Mouse (Mus musculus): ENCODE measurements around the gene Igfn1. TPM values are rescaled to one million over a fixed set of nuclear protein-coding genes. Genes with fewer than 3 reads are reported as not detected.

Gene Igfn1
- polyA plus RNA-seq, 1 experiment from 2014 or later: not detected

DNA sequence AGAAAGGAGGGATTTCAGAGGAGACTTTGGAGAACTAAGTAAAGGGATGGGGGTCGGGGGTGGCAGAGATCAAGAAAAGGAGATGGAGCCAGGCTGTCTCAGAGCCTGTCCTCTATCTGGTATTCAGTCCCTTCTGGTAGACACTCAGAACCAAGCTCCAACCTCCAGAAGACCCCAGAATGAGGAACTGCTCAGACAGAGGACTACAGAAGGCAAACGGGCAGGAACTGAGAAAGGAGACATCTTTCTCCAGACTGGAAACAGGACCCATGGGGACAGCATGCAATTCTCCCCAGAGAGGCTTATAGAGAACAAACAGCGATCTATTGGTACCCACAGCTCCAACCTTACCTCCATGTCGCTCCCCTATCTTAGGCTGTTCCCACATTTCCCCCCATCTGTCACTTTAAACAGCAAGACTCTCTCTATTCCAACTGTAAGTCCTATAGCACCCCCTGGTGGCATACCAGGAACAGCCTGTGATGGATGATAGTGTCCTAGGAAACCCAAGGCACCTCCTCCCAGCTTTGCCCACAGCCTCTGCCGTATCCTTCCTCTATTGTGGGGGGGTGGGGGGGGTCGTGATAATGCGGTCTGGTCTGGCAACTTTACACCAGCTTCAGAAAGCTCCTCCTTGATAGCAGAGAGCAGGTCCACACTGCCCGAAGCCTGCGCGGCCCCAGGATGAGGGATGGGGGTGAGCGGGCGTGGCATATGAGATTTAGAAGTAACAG lies 61.4 kb downstream of the Igfn1 start:
- DNase-seq (ENCODE audit: extremely low spot score, low spot score): peak; percentile 77
- Histone ChIP-seq H3K36me3 (replicated peaks) (no peaks in the 10 kb centered on the region), H3K9me3 (no peaks in the 10 kb centered on the region), H3K27me3 (ENCODE audit: poor library complexity, severe bottlenecking) (peaks cover 39% of the 10 kb centered on the region), H3K27ac (no peak overlapping the region), H3K4me3 (no peak overlapping the region), H3K4me1 (peaks cover 6% of the 10 kb centered on the region)
- 46% methylated on average over 12 of the region's 12 CpGs for WGBS

- 95% methylated on average over 2 of the region's 2 CpGs for WGBS
- DNase-seq (ENCODE audit: extremely low spot score, low spot score): no peak
- peaks cover 39% of the 10 kb centered on the region for H3K27me3 ChIP-seq (ENCODE audit: poor library complexity, severe bottlenecking)
- H3K9me3 ChIP-seq: no peaks in the 10 kb centered on the region
- H3K36me3 ChIP-seq (replicated peaks): no peaks in the 10 kb centered on the region
- no peak overlapping the region for H3K4me3 ChIP-seq
- H3K4me1 ChIP-seq: peaks cover 6% of the 10 kb centered on the region
- H3K27ac ChIP-seq: no peak overlapping the region
Observed at GRCm38 (mm10) chr1:135943713-135944112, 62.4 kb downstream of the Igfn1 start.

- Histone ChIP-seq H3K4me1 (peaks cover 6% of the 10 kb centered on the region), H3K27ac (no peak overlapping the region; the same call in 1 of the 2 replicates), H3K9me3 (no peaks in the 10 kb centered on the region), H3K27me3 (ENCODE audit: poor library complexity, severe bottlenecking) (peaks cover 39% of the 10 kb centered on the region), H3K4me3 (no peak overlapping the region), H3K36me3 (replicated peaks) (no peaks in the 10 kb centered on the region)
- DNase-seq (ENCODE audit: extremely low spot score, low spot score): no peak
- 38% methylated on average over 7 of the region's 7 CpGs for WGBS
Observed at GRCm38 (mm10) chr1:135942116-135942515, 64.0 kb downstream of the Igfn1 start.

- no peaks in the 10 kb centered on the region for H3K36me3 ChIP-seq (replicated peaks)
- peaks cover 39% of the 10 kb centered on the region for H3K27me3 ChIP-seq (ENCODE audit: poor library complexity, severe bottlenecking)
- H3K9me3 ChIP-seq: no peaks in the 10 kb centered on the region
- H3K27ac ChIP-seq: peak overlapping the region; percentile 48
- no peak overlapping the region for H3K4me3 ChIP-seq
- 73% methylated on average over 6 of the region's 6 CpGs for WGBS
- peaks cover 6% of the 10 kb centered on the region for H3K4me1 ChIP-seq
- no peak for DNase-seq (ENCODE audit: extremely low spot score, low spot score)
Observed at GRCm38 (mm10) chr1:135941259-135942006, 64.7 kb downstream of the Igfn1 start.

DNA sequence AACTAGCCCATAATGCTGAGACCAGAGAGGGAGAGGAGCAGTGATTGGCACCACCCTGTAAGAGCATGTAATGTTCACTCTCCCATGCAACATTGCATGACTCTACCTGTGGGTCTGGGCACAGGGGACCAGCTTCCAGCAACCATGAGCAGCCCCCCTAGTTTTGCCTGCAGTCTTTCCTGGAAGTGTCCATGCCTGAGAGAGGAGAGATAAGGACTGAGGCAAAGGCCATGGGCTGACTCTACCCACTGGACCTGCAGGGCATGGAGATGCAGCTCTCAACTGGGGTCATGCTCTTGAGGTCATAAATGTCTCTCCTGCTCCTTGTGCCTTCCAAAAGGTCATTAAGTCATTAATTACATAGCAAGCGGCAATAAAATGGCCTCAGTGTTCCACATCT lies 70.1 kb downstream of the Igfn1 start:
- Histone ChIP-seq H3K27ac (no peak overlapping the region), H3K27me3 (ENCODE audit: poor library complexity, severe bottlenecking) (peaks cover 2% of the 10 kb centered on the region; the same call in 1 of the 2 replicates), H3K9me3 (no peaks in the 10 kb centered on the region), H3K36me3 (replicated peaks) (no peaks in the 10 kb centered on the region), H3K4me1 (no peaks in the 10 kb centered on the region), H3K4me3 (no peak overlapping the region)
- no peak for DNase-seq (ENCODE audit: extremely low spot score, low spot score)
- WGBS: 72% methylated on average over 1 of the region's 1 CpGs

GRCm38 (mm10) chr1:135933704-135934293 lies 72.3 kb downstream of the Igfn1 start:
- Histone ChIP-seq H3K36me3 (replicated peaks) (no peaks in the 10 kb centered on the region), H3K9me3 (no peaks in the 10 kb centered on the region), H3K27ac (no peak overlapping the region), H3K4me3 (no peak overlapping the region), H3K27me3 (ENCODE audit: poor library complexity, severe bottlenecking) (no peaks in the 10 kb centered on the region), H3K4me1 (peaks cover 8% of the 10 kb centered on the region; the same call in 1 of the 2 replicates)
- 85% methylated on average over 18 of the region's 18 CpGs for WGBS
- DNase-seq (ENCODE audit: extremely low spot score, low spot score): no peak

GRCm38 (mm10) chr1:135929876-135930275 lies 76.3 kb downstream of the Igfn1 start:
- no peak overlapping the region for H3K27ac ChIP-seq
- H3K27me3 ChIP-seq (ENCODE audit: poor library complexity, severe bottlenecking): peaks cover 9% of the 10 kb centered on the region; the same call in 1 of the 2 replicates
- 56% methylated on average over 3 of the region's 3 CpGs for WGBS

GRCm38 (mm10) chr1:135925848-135926247 lies 80.3 kb downstream of the Igfn1 start:
- Histone ChIP-seq H3K4me3 (no peak overlapping the region), H3K4me1 (peaks cover 8% of the 10 kb centered on the region; the same call in 1 of the 2 replicates), H3K27me3 (ENCODE audit: poor library complexity, severe bottlenecking) (peaks cover 49% of the 10 kb centered on the region), H3K36me3 (replicated peaks) (no peaks in the 10 kb centered on the region), H3K27ac (no peak overlapping the region), H3K9me3 (no peaks in the 10 kb centered on the region)
- 84% methylated on average over 5 of the region's 5 CpGs for WGBS
- DNase-seq (ENCODE audit: extremely low spot score, low spot score): no peak

More at GRCm38 (mm10) chr1:135929876-135930275, 76.3 kb downstream of the Igfn1 start:
- no peak for DNase-seq (ENCODE audit: extremely low spot score, low spot score)
- H3K4me1 ChIP-seq: peaks cover 8% of the 10 kb centered on the region; the same call in 1 of the 2 replicates
- no peak overlapping the region for H3K4me3 ChIP-seq
- no peaks in the 10 kb centered on the region for H3K9me3 ChIP-seq
- no peaks in the 10 kb centered on the region for H3K36me3 ChIP-seq (replicated peaks)

DNA sequence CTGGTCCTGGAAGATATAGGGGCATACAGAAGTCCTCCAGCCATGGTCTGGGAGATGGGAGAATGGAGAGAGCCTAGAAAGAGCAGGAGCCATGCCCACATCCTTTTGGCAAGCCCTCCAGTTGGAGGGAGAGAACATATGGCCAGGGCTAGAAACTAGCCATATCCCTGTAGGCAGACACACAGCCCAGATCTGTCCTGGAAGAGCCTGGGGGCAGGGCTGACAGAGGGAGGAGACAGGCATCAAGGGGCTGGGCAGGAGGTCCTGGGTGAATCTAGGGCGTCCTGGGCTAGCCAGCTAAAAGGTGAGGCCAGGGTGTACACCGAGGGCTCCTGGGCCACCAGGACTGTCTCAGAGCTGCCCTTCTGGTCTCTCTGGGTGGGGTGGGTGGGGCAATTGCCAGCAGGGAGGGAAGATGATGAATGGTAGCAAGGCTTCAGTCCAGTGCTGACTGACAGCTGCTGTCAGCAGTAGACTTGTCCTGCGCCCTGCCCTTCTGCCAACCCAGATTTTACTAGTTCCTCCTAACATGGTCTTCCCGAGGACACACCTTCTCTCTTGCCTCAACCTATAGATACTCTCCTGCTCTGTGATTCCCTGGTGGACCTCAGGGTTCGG lies 81.7 kb downstream of the Igfn1 start:
- DNase-seq (ENCODE audit: extremely low spot score, low spot score): no peak

GRCm38 (mm10) chr1:135923229-135923628 lies 82.9 kb downstream of the Igfn1 start:
- Histone ChIP-seq H3K9me3 (no peaks in the 10 kb centered on the region), H3K4me3 (no peak overlapping the region), H3K27ac (no peak overlapping the region), H3K27me3 (ENCODE audit: poor library complexity, severe bottlenecking) (peaks cover 75% of the 10 kb centered on the region), H3K4me1 (peaks cover 11% of the 10 kb centered on the region), H3K36me3 (replicated peaks) (no peaks in the 10 kb centered on the region)
- WGBS: 84% methylated on average over 7 of the region's 7 CpGs
- DNase-seq (ENCODE audit: extremely low spot score, low spot score): no peak

More for the DNA sequence above, 81.7 kb downstream of the Igfn1 start:
- 81% methylated on average over 5 of the region's 5 CpGs for WGBS
- H3K9me3 ChIP-seq: no peaks in the 10 kb centered on the region
- no peak overlapping the region for H3K4me3 ChIP-seq
- no peaks in the 10 kb centered on the region for H3K4me1 ChIP-seq
- no peak overlapping the region for H3K27ac ChIP-seq
- peaks cover 63% of the 10 kb centered on the region for H3K27me3 ChIP-seq (ENCODE audit: poor library complexity, severe bottlenecking)
- H3K36me3 ChIP-seq (replicated peaks): no peaks in the 10 kb centered on the region

DNA sequence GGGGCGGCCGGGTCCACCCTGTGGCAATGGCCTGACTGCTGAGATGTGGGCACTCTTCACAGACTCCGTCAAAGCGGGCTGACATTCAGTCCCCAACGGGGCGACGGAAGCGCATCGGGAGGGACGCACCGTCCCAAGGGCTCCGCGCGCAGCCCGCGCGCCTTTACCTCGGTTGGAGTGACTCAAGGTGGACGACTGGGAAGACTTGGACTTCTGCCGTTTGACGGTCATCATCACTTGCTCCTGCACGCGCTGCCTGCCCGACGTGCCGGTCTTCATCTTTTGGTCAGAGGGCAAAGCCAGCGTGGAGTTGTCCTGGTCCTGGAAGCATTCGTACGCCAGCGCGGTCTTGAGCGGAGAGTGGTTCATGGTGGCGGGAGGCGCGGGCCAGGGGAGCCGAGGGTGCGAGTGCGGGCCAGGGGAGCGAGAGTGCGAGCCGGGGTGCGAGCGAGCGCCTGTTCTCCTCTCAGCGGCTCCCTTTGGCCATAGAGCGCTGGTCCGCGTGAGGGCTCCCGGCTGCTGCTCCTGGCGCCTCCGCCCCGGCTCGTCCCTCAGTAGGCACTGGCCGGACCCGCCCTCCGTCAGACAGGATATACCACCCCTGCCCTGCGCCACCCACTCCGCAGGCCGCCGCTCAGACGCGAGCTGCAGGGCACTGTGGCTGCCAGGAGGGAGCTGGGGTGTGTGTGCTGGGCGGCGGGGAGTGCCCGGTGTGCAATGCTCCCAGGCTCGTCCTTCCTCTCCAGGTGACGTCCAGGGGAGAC lies 87.3 kb downstream of the Igfn1 start, which contains the start of gene Pkp1:
Gene Pkp1 (minus strand): TSS at position 564 of the 764 bp plus-strand sequence.
- no peaks in the 10 kb centered on the region for H3K9me3 ChIP-seq
- H3K27me3 ChIP-seq (ENCODE audit: poor library complexity, severe bottlenecking): peaks cover 97% of the 10 kb centered on the region
- no peak within 1 kb of the TSS for H3K27ac ChIP-seq
- under 1% methylated on average over 67 of the region's 67 CpGs for WGBS
- no peak for DNase-seq (ENCODE audit: extremely low spot score, low spot score)
- H3K4me3 ChIP-seq: peak within 1 kb of the TSS; percentile 39
- no peaks in the 10 kb centered on the region for H3K36me3 ChIP-seq (replicated peaks)
- H3K4me1 ChIP-seq: peaks cover 19% of the 10 kb centered on the region

DNA sequence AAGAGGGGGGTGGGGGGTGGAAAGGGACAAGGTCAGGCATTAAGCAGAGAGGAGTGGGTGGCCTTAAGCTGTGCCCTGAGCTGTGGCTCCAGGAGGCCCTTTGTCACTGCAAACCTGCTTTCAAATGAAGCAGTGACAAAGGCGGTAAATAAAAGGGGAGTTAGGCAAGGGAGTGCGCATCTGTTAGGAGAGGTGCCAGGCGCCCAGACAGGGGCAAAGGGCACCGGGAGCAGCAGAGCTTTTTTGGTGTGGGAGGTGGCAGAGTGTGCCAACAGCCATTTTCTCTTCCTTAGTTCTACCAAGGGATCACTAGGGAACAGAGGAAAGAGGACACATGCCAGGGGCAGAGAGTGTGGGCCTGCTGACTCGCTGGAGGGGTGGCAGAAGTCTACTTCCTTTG lies 88.9 kb downstream of the Igfn1 start:
- no peak for DNase-seq (ENCODE audit: extremely low spot score, low spot score)
- Histone ChIP-seq H3K9me3 (no peaks in the 10 kb centered on the region), H3K27ac (no peak overlapping the region), H3K27me3 (ENCODE audit: poor library complexity, severe bottlenecking) (peaks cover 97% of the 10 kb centered on the region), H3K36me3 (replicated peaks) (no peaks in the 10 kb centered on the region), H3K4me1 (peaks cover 19% of the 10 kb centered on the region), H3K4me3 (no peak overlapping the region)
- WGBS: 5% methylated on average over 5 of the region's 5 CpGs

All from forebrain, embryonic 10.5 days (tissue).